Mouse (Mus musculus) limb, embryonic 11.5 days (tissue): Measurements from ENCODE around the gene Sbno1. TPM values are rescaled to one million over a fixed set of nuclear protein-coding genes. Genes with fewer than 3 reads are reported as not detected.

Experiments used
- ATAC-seq: fragments of 200-750 bp; cut with Nextera tagmentation; 2 replicates; pipeline ENCODE4 v1.8.0; 2017; ENCODE audit warnings: low read depth; ENCODE audit not compliant: insufficient number of reproducible peaks, low FRiP score, low TSS enrichment
- DNase-seq: peaks from one replicate; pipeline ENCODE4 v3.0.0-alpha.2; 2015; ENCODE audit warnings: low spot score
- H3K27ac ChIP-seq: fragments of 300-500 bp; sonication (generic); replicated peaks from 2 replicates; pipeline ENCODE4 v1.5.1; 2014; ENCODE audit warnings: low read depth, mild to moderate bottlenecking, low read length
- H3K27me3 ChIP-seq: fragments of 300-500 bp; sonication (generic); 2 replicates; pipeline ENCODE4 v1.6.1; 2014; ENCODE audit warnings: mild to moderate bottlenecking, low read length, mixed read lengths; ENCODE audit not compliant: control insufficient read depth, insufficient read depth
- H3K36me3 ChIP-seq: fragments of 300-500 bp; sonication (generic); 2 replicates; pipeline ENCODE4 v1.6.1; 2014; ENCODE audit warnings: mild to moderate bottlenecking, low read length, moderate library complexity, mixed read lengths; ENCODE audit not compliant: control insufficient read depth, insufficient read depth
- H3K4me1 ChIP-seq: fragments of 300-500 bp; sonication (generic); 2 replicates; pipeline ENCODE4 v1.6.1; 2014; ENCODE audit warnings: low read length, mixed read lengths; ENCODE audit not compliant: control insufficient read depth, insufficient read depth
- H3K4me2 ChIP-seq: fragments of 300-500 bp; sonication (generic); 2 replicates; pipeline ENCODE4 v1.6.1; 2014; ENCODE audit warnings: low read depth, mild to moderate bottlenecking, moderate library complexity; ENCODE audit not compliant: severe bottlenecking
- H3K4me3 ChIP-seq: fragments of 300-500 bp; sonication (generic); 2 replicates; pipeline ENCODE4 v1.5.1; 2014; ENCODE audit warnings: low read depth, low read length
- H3K9ac ChIP-seq: fragments of 300-500 bp; sonication (generic); 2 replicates; pipeline ENCODE4 v1.6.1; 2014; ENCODE audit warnings: mild to moderate bottlenecking, low read length
- H3K9me3 ChIP-seq: fragments of 300-500 bp; sonication (generic); 2 replicates; pipeline ENCODE4 v1.6.1; 2016; ENCODE audit warnings: low read length; ENCODE audit not compliant: control insufficient read depth
- WGBS: fragments of 180-500 bp; shearing (Covaris S2); extraction: QIAGEN DNeasy Blood & Tissue Kit; methylation state at CpG from one replicate; pipeline ENCODE4 v1.1.7; 2014; 5-methylcytosine and 5-hydroxymethylcytosine counted together
- polyA plus RNA-seq: library from polyadenylated mRNA; unstranded; fragments of >200 nt; fragmentation: Nextera tagmentation; extraction: Ambion mirVana; gene quantifications from 2 replicates; pipeline ENCODE4 v1.2.1, GENCODE M21; 2014

Sbno1 gene
- polyA plus RNA-seq, 1 experiment from 2014 or later, result 85.7 TPM

GRCm38 (mm10) chr5:124354574-124355424 lies 71.0 kb downstream of the Sbno1 start:
- peak; percentile 68 for DNase-seq
- H3K36me3 ChIP-seq, result no peaks in the 10 kb centered on the region; the same call in 1 of the 2 replicates
- H3K4me1 ChIP-seq, result peaks cover 19% of the 10 kb centered on the region
- peak overlapping the region; percentile 99 for H3K27ac ChIP-seq
- H3K9me3 ChIP-seq, result no peaks in the 10 kb centered on the region
- WGBS, result 1% methylated on average over 36 of the region's 60 CpGs
- H3K27me3 ChIP-seq, result no peaks in the 10 kb centered on the region
- peak overlapping the region; percentile 100 for H3K9ac ChIP-seq
- no peak for ATAC-seq
- H3K4me2 ChIP-seq, result peak overlapping the region; percentile 47
- H3K4me3 ChIP-seq, result peak overlapping the region; percentile 100

- Histone ChIP-seq H3K4me3 (peak overlapping the region; percentile 100), H3K27ac (peak overlapping the region; percentile 99), H3K36me3 (peaks cover 7% of the 10 kb centered on the region), H3K27me3 (no peaks in the 10 kb centered on the region), H3K4me1 (peaks cover 19% of the 10 kb centered on the region), H3K9me3 (no peaks in the 10 kb centered on the region), H3K9ac (peak overlapping the region; percentile 100), H3K4me2 (peak overlapping the region; percentile 95)
- WGBS, result under 1% methylated on average over 64 of the region's 132 CpGs
- ATAC-seq, result no peak
- DNase-seq, result peak; percentile 56
Measured at GRCm38 (mm10) chr5:124353726-124354547, 71.9 kb downstream of the Sbno1 start.

- peak overlapping the region; percentile 100 for H3K9ac ChIP-seq
- H3K4me3 ChIP-seq, result peak overlapping the region; percentile 100
- WGBS, result 0% methylated on average over 32 of the region's 32 CpGs
- peak overlapping the region; percentile 95 for H3K4me2 ChIP-seq
- H3K27ac ChIP-seq, result peak overlapping the region; percentile 99
- H3K4me1 ChIP-seq, result peaks cover 19% of the 10 kb centered on the region
- no peaks in the 10 kb centered on the region for H3K27me3 ChIP-seq
- peaks cover 14% of the 10 kb centered on the region for H3K36me3 ChIP-seq
- DNase-seq, result peak; percentile 76
- H3K9me3 ChIP-seq, result no peaks in the 10 kb centered on the region
- ATAC-seq, result no peak
Measured at GRCm38 (mm10) chr5:124353011-124353725, 72.6 kb downstream of the Sbno1 start.

- H3K27me3 ChIP-seq, result no peaks in the 10 kb centered on the region
Measured at GRCm38 (mm10) chr5:124352141-124352920, 73.5 kb downstream of the Sbno1 start.

GRCm38 (mm10) chr5:124351604-124352003 lies 74.2 kb downstream of the Sbno1 start:
- H3K4me2 ChIP-seq, result peak overlapping the region; percentile 95
- peaks cover 21% of the 10 kb centered on the region for H3K36me3 ChIP-seq
- no peak for ATAC-seq
- no peaks in the 10 kb centered on the region for H3K9me3 ChIP-seq
- WGBS, result 53% methylated on average over 3 of the region's 3 CpGs
- no peaks in the 10 kb centered on the region for H3K27me3 ChIP-seq
- H3K27ac ChIP-seq, result peak overlapping the region; percentile 99
- H3K4me3 ChIP-seq, result peak overlapping the region; percentile 100
- peak overlapping the region; percentile 100 for H3K9ac ChIP-seq
- peaks cover 19% of the 10 kb centered on the region for H3K4me1 ChIP-seq
- no peak for DNase-seq

More at GRCm38 (mm10) chr5:124352141-124352920, 73.5 kb downstream of the Sbno1 start:
- ATAC-seq, result peak; percentile 88
- under 1% methylated on average over 27 of the region's 30 CpGs for WGBS
- Histone ChIP-seq H3K36me3 (peaks cover 17% of the 10 kb centered on the region), H3K9ac (peak overlapping the region; percentile 100), H3K4me2 (peak overlapping the region; percentile 95), H3K27ac (peak overlapping the region; percentile 99), H3K9me3 (no peaks in the 10 kb centered on the region), H3K4me1 (peaks cover 19% of the 10 kb centered on the region), H3K4me3 (peak overlapping the region; percentile 100)
- peak; percentile 88 for DNase-seq

GRCm38 (mm10) chr5:124351111-124351560 lies 74.7 kb downstream of the Sbno1 start:
- DNase-seq (peak; percentile 58), ATAC-seq (peak; percentile 17; the same call in 1 of the 2 replicates)
- no peaks in the 10 kb centered on the region for H3K27me3 ChIP-seq

GRCm38 (mm10) chr5:124350350-124350749 lies 75.5 kb downstream of the Sbno1 start:
- Histone ChIP-seq H3K9me3 (no peaks in the 10 kb centered on the region), H3K9ac (peak overlapping the region; percentile 100; the same call in 1 of the 2 replicates), H3K4me3 (0 out of 2 replicates have a peak overlapping the region, but pooled peaks have one; percentile 6), H3K27me3 (no peaks in the 10 kb centered on the region), H3K4me2 (peak overlapping the region; percentile 95; the same call in 1 of the 2 replicates), H3K27ac (no peak overlapping the region), H3K4me1 (peaks cover 19% of the 10 kb centered on the region), H3K36me3 (peaks cover 28% of the 10 kb centered on the region)
- no peak for ATAC-seq
- DNase-seq, result no peak
- WGBS, result 96% methylated on average over 2 of the region's 2 CpGs

More at GRCm38 (mm10) chr5:124351111-124351560, 74.7 kb downstream of the Sbno1 start:
- WGBS, result 36% methylated on average over 7 of the region's 7 CpGs
- Histone ChIP-seq H3K4me2 (peak overlapping the region; percentile 95), H3K4me3 (peak overlapping the region; percentile 100), H3K9me3 (no peaks in the 10 kb centered on the region), H3K4me1 (peaks cover 19% of the 10 kb centered on the region), H3K27ac (peak overlapping the region; percentile 99), H3K9ac (peak overlapping the region; percentile 100), H3K36me3 (peaks cover 25% of the 10 kb centered on the region)
